23 mouse cellular contexts compared by ENCODE assay signal in the genomic region with DNA sequence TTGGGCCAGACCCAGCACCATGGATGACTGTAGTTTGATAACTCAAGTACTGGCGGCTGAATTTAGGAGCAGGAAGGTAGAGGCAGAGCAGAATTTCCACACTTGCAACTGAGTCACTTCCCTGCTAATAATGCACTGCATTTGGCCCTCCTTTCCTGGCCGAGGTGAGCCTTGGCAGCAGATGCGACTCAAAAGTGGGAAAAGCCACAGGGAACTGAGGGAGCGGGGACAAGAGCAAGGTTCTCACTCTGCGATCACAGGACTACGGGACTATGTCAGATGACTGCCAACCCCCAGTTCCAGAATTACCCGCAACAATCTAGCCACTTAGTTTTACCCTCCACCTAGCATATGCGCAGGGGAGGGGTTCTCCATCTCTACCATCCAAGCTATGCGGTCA. TPM values are rescaled to one million over a fixed set of nuclear protein-coding genes. Genes with fewer than 3 reads are reported as not detected.
DNase-seq lines count a peak whose midpoint lies in the region; ATAC-seq and TF ChIP-seq lines count a peak whose summit lies in the region.
"Had no signal": no experiment of that assay in that cellular context is flagged by ENCODE, and none has a peak within 500 bp of the region (broad histone marks: within the 10 kb centered on the region; RNA-seq: fewer than 3 reads in every experiment).

No protein-coding gene starts in this region.

- 84% methylated on average over 9 of the region's 9 CpGs for WGBS in liver, embryonic 11.5 days
- 74% methylated on average over 9 of the region's 9 CpGs for WGBS in liver, postnatal 0 days (ENCODE audit: insufficient replicate concordance)
- whole genome bisulfite sequencing in hindbrain, embryonic 10.5 days = 95% methylated on average over 9 of the region's 9 CpGs

- intact Hi-C loops in heart, postnatal 25 days (cut with DNase I) = no loop called here

- H3K4me2 ChIP-seq in liver, embryonic 11.5 days = peak overlapping the region; percentile 24; the same call in 1 of the 2 replicates
- peak overlapping the region; percentile 86 for H3K4me2 ChIP-seq in liver, postnatal 0 days (ENCODE audit: low read depth, low read length)
- H3K4me2 ChIP-seq: lung, embryonic 14.5 days; midbrain, embryonic 13.5 days; neural tube, embryonic 12.5 days had no signal

- DNase-seq in heart, adult 18-20 months = peak; percentile 30 to 32
- DNase-seq in heart, postnatal 25 days (ENCODE audit: low spot score) = no peak
- DNase-seq in liver, embryonic 11.5 days (ENCODE audit: low spot score) = no peak
- no peak for DNase-seq in liver, postnatal 0 days
- no peak for DNase-seq in hindbrain, embryonic 10.5 days (ENCODE audit: low spot score)
- no peak for DNase-seq in right cerebral cortex, postnatal 4 days
- DNase-seq: adrenal gland, postnatal 14 days; cerebellum, adult 9-10 months; forebrain, postnatal 0 days; gastrocnemius, postnatal 14 days; kidney, adult 18-20 months; lung, embryonic 14.5 days; lung, postnatal 36 days; right cerebral cortex, postnatal 25 days had no signal

- peak overlapping the region; percentile 62 for H3K27ac ChIP-seq in brown adipose tissue, adult 24 weeks (replicated peaks; ENCODE audit: low read depth, low read length)
- H3K27ac ChIP-seq in liver, embryonic 11.5 days (ENCODE audit: low read depth, low read length) = no peak overlapping the region
- H3K27ac ChIP-seq in liver, postnatal 0 days (ENCODE audit: low read depth) = 0 out of 2 replicates have a peak overlapping the region, but pooled peaks have one; percentile 26
- H3K27ac ChIP-seq in hindbrain, embryonic 10.5 days = no peak overlapping the region
- H3K27ac ChIP-seq: forebrain, embryonic 10.5 days; hindbrain, postnatal 0 days; midbrain, embryonic 13.5 days; neural tube, embryonic 12.5 days had no signal

- H3K36me3 ChIP-seq in liver, embryonic 11.5 days (ENCODE audit: control insufficient read depth, insufficient read depth, low read length) = no peaks in the 10 kb centered on the region
- 0 out of 2 replicates have a peak, but pooled peaks cover 2% of the 10 kb centered on the region for H3K36me3 ChIP-seq in liver, postnatal 0 days (replicated peaks; ENCODE audit: insufficient read depth, low read length)
- H3K36me3 ChIP-seq in hindbrain, embryonic 10.5 days = no peaks in the 10 kb centered on the region
- H3K36me3 ChIP-seq: forebrain, embryonic 10.5 days; midbrain, embryonic 13.5 days; neural tube, embryonic 12.5 days had no signal

- H3K4me3 ChIP-seq in brown adipose tissue, adult 24 weeks (ENCODE audit: insufficient read depth, low read depth, low read length) = peak overlapping the region; percentile 75
- H3K4me3 ChIP-seq in liver, embryonic 11.5 days (ENCODE audit: low read depth, low read length) = no peak overlapping the region
- peak overlapping the region; percentile 67 for H3K4me3 ChIP-seq in liver, postnatal 0 days (ENCODE audit: low read depth, low read length)
- no peak overlapping the region for H3K4me3 ChIP-seq in hindbrain, embryonic 10.5 days
- H3K4me3 ChIP-seq: forebrain, embryonic 10.5 days; megakaryocyte, embryonic 14.5 days; midbrain, embryonic 13.5 days; neural tube, embryonic 12.5 days had no signal

- no peak for ATAC-seq in liver, embryonic 11.5 days (replicated peaks; ENCODE audit: low FRiP score)
- no peak for ATAC-seq in liver, postnatal 0 days
- ATAC-seq: CD4-positive, CD25-positive, alpha-beta regulatory T cell, adult 4 months; forebrain, postnatal 0 days; hindbrain, postnatal 0 days; midbrain, embryonic 13.5 days had no signal

- no peak for TF ChIP-seq EP300 in liver, postnatal 0 days (IDR thresholded peaks at IDR 0.05; ENCODE audit: low read depth)

- no peaks in the 10 kb centered on the region for H3K9me3 ChIP-seq in liver, embryonic 11.5 days (ENCODE audit: control insufficient read depth, low read length)
- H3K9me3 ChIP-seq in liver, postnatal 0 days (ENCODE audit: low read length) = no peaks in the 10 kb centered on the region
- no peaks in the 10 kb centered on the region for H3K9me3 ChIP-seq in hindbrain, embryonic 10.5 days
- H3K9me3 ChIP-seq: forebrain, embryonic 10.5 days; midbrain, embryonic 13.5 days; neural tube, embryonic 12.5 days had no signal

- H3K4me1 ChIP-seq in brown adipose tissue, adult 24 weeks (ENCODE audit: control insufficient read depth, insufficient read depth, insufficient read length, low read length) = no peaks in the 10 kb centered on the region
- peaks cover 4% of the 10 kb centered on the region for H3K4me1 ChIP-seq in liver, embryonic 11.5 days (replicated peaks; ENCODE audit: control insufficient read depth, insufficient read depth, low read length)
- peaks cover 20% of the 10 kb centered on the region for H3K4me1 ChIP-seq in liver, postnatal 0 days (ENCODE audit: insufficient read depth)
- H3K4me1 ChIP-seq in hindbrain, embryonic 10.5 days (replicated peaks) = peaks cover 42% of the 10 kb centered on the region
- H3K4me1 ChIP-seq: neural tube, embryonic 12.5 days had no signal

- no peak for TF ChIP-seq CTCF in liver, postnatal 0 days (IDR thresholded peaks at IDR 0.05; ENCODE audit: low read depth)

- H3K9ac ChIP-seq in liver, embryonic 11.5 days (ENCODE audit: low read depth, low read length) = no peak overlapping the region
- peak overlapping the region; percentile 59 for H3K9ac ChIP-seq in liver, postnatal 0 days (replicated peaks)
- H3K9ac ChIP-seq: forebrain, postnatal 0 days; lung, embryonic 14.5 days; midbrain, embryonic 13.5 days; neural tube, embryonic 12.5 days had no signal

- peaks cover 13% of the 10 kb centered on the region for H3K27me3 ChIP-seq in liver, embryonic 11.5 days (replicated peaks; ENCODE audit: control insufficient read depth, insufficient read depth, low read length)
- no peaks in the 10 kb centered on the region for H3K27me3 ChIP-seq in liver, postnatal 0 days (ENCODE audit: insufficient read depth, low read length)
- peaks cover 22% of the 10 kb centered on the region for H3K27me3 ChIP-seq in hindbrain, embryonic 10.5 days (ENCODE audit: insufficient read depth, poor library complexity, severe bottlenecking)

RNA-seq across cellular contexts. Expression of gene Dgat2, which starts 3.2 kb away (rescaled TPM):
- total RNA-seq in heart, adult 18-20 months (2021) = 100 to 1,000 TPM; 343 to 377 TPM
- 100 to 1,000 TPM; 272 to 339 TPM for total RNA-seq in heart, postnatal 25 days (2021)
- polyA plus RNA-seq in brown adipose tissue, adult 24 weeks (2012; ENCODE audit: insufficient read depth, insufficient read length, missing spikeins) = 1,082 and 1,581 TPM in 2 replicates
- 59.9 and 60.1 TPM in 2 replicates for polyA plus RNA-seq in liver, embryonic 11.5 days (2014; fragmentation: Nextera tagmentation; extraction: Ambion mirVana)
- 226 and 249 TPM in 2 replicates for polyA plus RNA-seq in liver, postnatal 0 days (2015; fragmentation: Nextera tagmentation; extraction: Ambion mirVana)
- polyA plus RNA-seq in hindbrain, embryonic 10.5 days (2016; fragmentation: Nextera tagmentation; extraction: Ambion mirVana) = 13.1 and 15.0 TPM in 2 replicates

RNA-seq across cellular contexts. Expression of gene Uvrag, which starts 38.3 kb away (rescaled TPM):
- 10 to 100 TPM; 17.4 to 19.9 TPM for total RNA-seq in heart, adult 18-20 months (2021)
- 10 to 100 TPM; 24.9 to 26.3 TPM for total RNA-seq in heart, postnatal 25 days (2021)
- polyA plus RNA-seq in brown adipose tissue, adult 24 weeks (2012; ENCODE audit: insufficient read depth, insufficient read length, missing spikeins) = 11.5 and 12.4 TPM in 2 replicates
- 14.5 and 16.2 TPM in 2 replicates for polyA plus RNA-seq in liver, embryonic 11.5 days (2014; fragmentation: Nextera tagmentation; extraction: Ambion mirVana)
- polyA plus RNA-seq in liver, postnatal 0 days (2015; fragmentation: Nextera tagmentation; extraction: Ambion mirVana) = 9.4 and 11.9 TPM in 2 replicates
- 10.9 and 12.8 TPM in 2 replicates for polyA plus RNA-seq in hindbrain, embryonic 10.5 days (2016; fragmentation: Nextera tagmentation; extraction: Ambion mirVana)

RNA-seq across cellular contexts. Expression of gene Mogat2, which starts 59.1 kb away (rescaled TPM):
- not detected for total RNA-seq in heart, adult 18-20 months (2021)
- not detected for total RNA-seq in heart, postnatal 25 days (2021)
- polyA plus RNA-seq in brown adipose tissue, adult 24 weeks (2012; ENCODE audit: insufficient read depth, insufficient read length, missing spikeins) = 0.59 and 1.3 TPM in 2 replicates
- 37.8 and 42.2 TPM in 2 replicates for polyA plus RNA-seq in liver, embryonic 11.5 days (2014; fragmentation: Nextera tagmentation; extraction: Ambion mirVana)
- polyA plus RNA-seq in liver, postnatal 0 days (2015; fragmentation: Nextera tagmentation; extraction: Ambion mirVana) = 3.9 and 4.0 TPM in 2 replicates
- polyA plus RNA-seq in hindbrain, embryonic 10.5 days (2016; fragmentation: Nextera tagmentation; extraction: Ambion mirVana) = 21.2 and 31.5 TPM in 2 replicates
- total RNA-seq: layer of hippocampus, postnatal 14 days; left cerebral cortex, adult 8-10 months had no signal
- polyA plus RNA-seq: CD4-positive, CD25-positive, alpha-beta regulatory T cell, adult 4 months had no signal

Comparison
In these comparisons a context has a peak if more than half of its experiments do, and no peak if none do; other contexts are left out.
1. DNase-seq: peak in heart, adult 18-20 months (2 of 2); none in heart, postnatal 25 days (single experiment), liver, embryonic 11.5 days (single experiment), liver, postnatal 0 days (single experiment), hindbrain, embryonic 10.5 days (single experiment) and right cerebral cortex, postnatal 4 days (single experiment).
2. H3K27ac ChIP-seq: peak in brown adipose tissue, adult 24 weeks (single experiment) and liver, postnatal 0 days (single experiment); none in liver, embryonic 11.5 days (single experiment) and hindbrain, embryonic 10.5 days (single experiment).
3. H3K4me3 ChIP-seq: peak in brown adipose tissue, adult 24 weeks (single experiment) and liver, postnatal 0 days (single experiment); none in liver, embryonic 11.5 days (single experiment) and hindbrain, embryonic 10.5 days (single experiment).